Mouse (Mus musculus) stomach, embryonic 15.5 days (tissue): Measurements from ENCODE around the gene Ppp1r37. TPM values are rescaled to one million over a fixed set of nuclear protein-coding genes. Genes with fewer than 3 reads are reported as not detected.

ENCODE experiments used
- ATAC-seq: fragments of 200-750 bp; cut with Nextera tagmentation; 2 replicates; pipeline ENCODE4 v1.8.0; 2017; ENCODE audit warnings: low read depth, moderate number of reproducible peaks, moderate TSS enrichment; ENCODE audit not compliant: insufficient read depth, low FRiP score
- H3K27ac ChIP-seq: fragments of 300-500 bp; sonication (generic); 2 replicates; pipeline ENCODE4 v1.5.1; 2015; ENCODE audit warnings: mild to moderate bottlenecking, inconsistent platforms
- H3K27me3 ChIP-seq: fragments of 300-500 bp; sonication (generic); replicated peaks from 2 replicates; pipeline ENCODE4 v1.6.1; 2015; ENCODE audit warnings: inconsistent platforms
- H3K36me3 ChIP-seq: fragments of 300-500 bp; sonication (generic); 2 replicates; pipeline ENCODE4 v1.6.1; 2015; ENCODE audit warnings: inconsistent platforms
- H3K4me1 ChIP-seq: fragments of 300-500 bp; sonication (generic); 2 replicates; pipeline ENCODE4 v1.6.1; 2015; ENCODE audit warnings: inconsistent platforms
- H3K4me2 ChIP-seq: fragments of 300-500 bp; sonication (generic); 2 replicates; pipeline ENCODE4 v1.6.1; 2015; ENCODE audit warnings: mild to moderate bottlenecking, inconsistent platforms
- H3K4me3 ChIP-seq: fragments of 300-500 bp; sonication (generic); replicated peaks from 2 replicates; pipeline ENCODE4 v1.5.1; 2015; ENCODE audit warnings: inconsistent platforms
- H3K9ac ChIP-seq: fragments of 300-500 bp; sonication (generic); 2 replicates; pipeline ENCODE4 v1.6.1; 2015; ENCODE audit warnings: inconsistent platforms
- H3K9me3 ChIP-seq: fragments of 300-500 bp; sonication (generic); 2 replicates; pipeline ENCODE4 v1.6.1; 2016; ENCODE audit warnings: inconsistent platforms
- WGBS: fragments of 180-500 bp; shearing (Covaris S2); methylation state at CpG from one replicate; pipeline ENCODE4 v1.1.7; 2015; 5-methylcytosine and 5-hydroxymethylcytosine counted together
- polyA plus RNA-seq: library from polyadenylated mRNA; unstranded; fragments of >200 nt; fragmentation: Nextera tagmentation; extraction: Ambion mirVana; gene quantifications from 2 replicates; pipeline ENCODE4 v1.2.1, GENCODE M21; 2015

Ppp1r37 gene
- polyA plus RNA-seq, 1 experiment from 2014 or later, result 25.3 TPM

GRCm38 (mm10) chr7:19507612-19507981 lies 55.3 kb downstream of the Ppp1r37 start:
- H3K9ac ChIP-seq, result peak overlapping the region; percentile 51; the same call in 1 of the 2 replicates
- H3K27ac ChIP-seq, result peak overlapping the region; percentile 77; the same call in 1 of the 2 replicates
- H3K4me2 ChIP-seq, result peak overlapping the region; percentile 98

DNA sequence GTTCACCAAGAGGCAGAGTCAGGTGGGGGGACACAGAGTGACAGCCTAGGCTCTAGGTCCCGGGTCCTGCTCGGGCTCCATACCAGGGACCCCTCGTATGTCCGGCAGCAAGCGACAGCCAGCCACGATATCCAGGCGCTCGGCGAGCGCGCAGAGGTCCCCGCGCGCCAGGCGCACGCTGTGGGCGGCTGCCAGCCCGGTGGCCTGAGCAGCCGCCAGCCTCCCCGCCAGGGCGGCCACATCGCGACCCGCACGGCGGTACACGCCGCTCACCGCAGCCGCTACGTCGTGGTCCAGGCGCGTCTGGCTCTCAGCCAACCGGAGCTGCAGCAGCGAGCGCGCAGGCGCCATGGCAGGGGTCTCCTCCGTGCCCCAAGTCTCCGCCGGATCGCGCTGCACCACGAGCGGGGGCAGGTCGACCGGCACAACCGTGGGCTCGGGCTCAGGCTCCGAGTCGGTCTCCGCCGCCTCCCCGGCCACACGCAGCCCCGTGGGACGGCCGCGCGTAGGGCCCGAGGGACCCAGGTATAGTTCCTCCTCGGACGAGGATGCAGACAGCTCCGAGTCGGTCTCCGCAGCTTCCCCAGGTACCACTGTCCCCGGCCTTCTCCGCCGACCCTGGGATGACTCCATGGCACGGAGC lies 55.8 kb downstream of the Ppp1r37 start:
- 1% methylated on average over 71 of the region's 71 CpGs for WGBS
- Histone ChIP-seq H3K4me1 (peaks cover 21% of the 10 kb centered on the region), H3K27me3 (no peaks in the 10 kb centered on the region), H3K9ac (peak overlapping the region; percentile 51), H3K36me3 (no peaks in the 10 kb centered on the region), H3K4me2 (peak overlapping the region; percentile 98), H3K4me3 (peak overlapping the region; percentile 91), H3K9me3 (no peaks in the 10 kb centered on the region), H3K27ac (no peak overlapping the region)
- ATAC-seq, result no peak

More at GRCm38 (mm10) chr7:19507612-19507981, 55.3 kb downstream of the Ppp1r37 start:
- H3K36me3 ChIP-seq, result no peaks in the 10 kb centered on the region
- H3K9me3 ChIP-seq, result no peaks in the 10 kb centered on the region
- peak overlapping the region; percentile 91 for H3K4me3 ChIP-seq
- ATAC-seq, result no peak
- H3K4me1 ChIP-seq, result peaks cover 21% of the 10 kb centered on the region
- H3K27me3 ChIP-seq, result no peaks in the 10 kb centered on the region
- 4% methylated on average over 18 of the region's 18 CpGs for WGBS

- H3K4me1 ChIP-seq, result peaks cover 21% of the 10 kb centered on the region
- no peak overlapping the region for H3K4me3 ChIP-seq
- peak overlapping the region; percentile 98; the same call in 1 of the 2 replicates for H3K4me2 ChIP-seq
- WGBS, result 49% methylated on average over 6 of the region's 6 CpGs
- no peaks in the 10 kb centered on the region for H3K9me3 ChIP-seq
- no peak overlapping the region for H3K27ac ChIP-seq
- ATAC-seq, result no peak
- no peaks in the 10 kb centered on the region for H3K27me3 ChIP-seq
- no peaks in the 10 kb centered on the region for H3K36me3 ChIP-seq
- H3K9ac ChIP-seq, result no peak overlapping the region
Measured at GRCm38 (mm10) chr7:19506326-19506725, 56.5 kb downstream of the Ppp1r37 start.

DNA sequence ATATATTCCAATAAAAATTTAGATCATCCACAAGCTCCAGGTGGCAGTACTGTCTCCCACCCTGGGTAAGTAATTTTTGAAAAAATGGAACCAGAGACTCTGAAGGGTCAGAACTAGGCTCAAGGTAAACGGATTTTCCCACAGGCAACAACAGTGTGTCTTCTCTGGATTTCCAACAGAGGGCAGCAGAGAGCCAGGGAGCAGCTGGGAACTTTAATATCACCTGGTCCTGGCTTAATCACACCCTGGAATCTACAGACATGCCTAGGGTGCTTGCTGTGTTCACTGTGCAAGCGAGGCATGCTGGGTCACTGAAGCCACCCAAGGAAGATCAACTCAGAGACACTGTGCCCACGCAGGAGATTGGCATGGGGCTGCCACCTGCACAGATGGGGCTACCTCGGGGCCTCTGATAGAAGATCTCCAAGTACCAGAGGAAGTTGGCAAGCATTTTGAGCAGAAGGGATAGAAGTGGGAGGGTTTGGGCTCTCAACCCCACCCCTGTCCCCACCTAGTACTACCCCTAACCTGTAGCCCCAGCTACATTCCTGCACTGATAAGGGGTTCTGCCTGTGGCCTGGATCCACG lies 59.3 kb downstream of the Ppp1r37 start:
- Histone ChIP-seq H3K36me3 (no peaks in the 10 kb centered on the region), H3K27me3 (no peaks in the 10 kb centered on the region), H3K9me3 (no peaks in the 10 kb centered on the region), H3K27ac (no peak overlapping the region), H3K4me2 (no peak overlapping the region), H3K9ac (no peak overlapping the region), H3K4me1 (peaks cover 13% of the 10 kb centered on the region; the same call in 1 of the 2 replicates), H3K4me3 (no peak overlapping the region)
- WGBS, result 30% methylated on average over 5 of the region's 5 CpGs
- ATAC-seq, result no peak

DNA sequence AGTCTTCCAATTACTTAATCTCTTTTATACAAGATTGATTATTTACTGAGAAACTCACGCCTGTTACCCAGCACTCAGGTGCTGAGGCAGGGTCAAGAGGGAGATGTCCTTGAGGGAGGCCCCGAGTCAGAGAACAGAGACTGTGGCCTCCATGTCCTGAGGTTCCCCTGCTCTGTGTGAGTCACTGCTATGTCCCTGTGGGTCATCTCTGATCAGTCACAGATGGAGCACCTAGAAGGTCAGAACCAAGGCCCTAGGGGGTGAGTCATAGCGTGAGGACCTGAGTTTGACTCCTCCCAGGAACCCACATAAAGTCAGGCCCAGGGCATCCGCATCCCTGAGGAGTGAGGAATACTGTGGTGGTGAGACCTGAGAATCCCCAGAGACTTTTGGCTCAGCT lies 61.2 kb downstream of the Ppp1r37 start:
- Histone ChIP-seq H3K36me3 (no peaks in the 10 kb centered on the region), H3K27ac (no peak overlapping the region), H3K4me1 (peaks cover 2% of the 10 kb centered on the region; the same call in 1 of the 2 replicates), H3K9me3 (no peaks in the 10 kb centered on the region), H3K4me3 (no peak overlapping the region), H3K9ac (no peak overlapping the region), H3K27me3 (no peaks in the 10 kb centered on the region), H3K4me2 (no peak overlapping the region)
- ATAC-seq, result no peak
- 74% methylated on average over 4 of the region's 4 CpGs for WGBS

DNA sequence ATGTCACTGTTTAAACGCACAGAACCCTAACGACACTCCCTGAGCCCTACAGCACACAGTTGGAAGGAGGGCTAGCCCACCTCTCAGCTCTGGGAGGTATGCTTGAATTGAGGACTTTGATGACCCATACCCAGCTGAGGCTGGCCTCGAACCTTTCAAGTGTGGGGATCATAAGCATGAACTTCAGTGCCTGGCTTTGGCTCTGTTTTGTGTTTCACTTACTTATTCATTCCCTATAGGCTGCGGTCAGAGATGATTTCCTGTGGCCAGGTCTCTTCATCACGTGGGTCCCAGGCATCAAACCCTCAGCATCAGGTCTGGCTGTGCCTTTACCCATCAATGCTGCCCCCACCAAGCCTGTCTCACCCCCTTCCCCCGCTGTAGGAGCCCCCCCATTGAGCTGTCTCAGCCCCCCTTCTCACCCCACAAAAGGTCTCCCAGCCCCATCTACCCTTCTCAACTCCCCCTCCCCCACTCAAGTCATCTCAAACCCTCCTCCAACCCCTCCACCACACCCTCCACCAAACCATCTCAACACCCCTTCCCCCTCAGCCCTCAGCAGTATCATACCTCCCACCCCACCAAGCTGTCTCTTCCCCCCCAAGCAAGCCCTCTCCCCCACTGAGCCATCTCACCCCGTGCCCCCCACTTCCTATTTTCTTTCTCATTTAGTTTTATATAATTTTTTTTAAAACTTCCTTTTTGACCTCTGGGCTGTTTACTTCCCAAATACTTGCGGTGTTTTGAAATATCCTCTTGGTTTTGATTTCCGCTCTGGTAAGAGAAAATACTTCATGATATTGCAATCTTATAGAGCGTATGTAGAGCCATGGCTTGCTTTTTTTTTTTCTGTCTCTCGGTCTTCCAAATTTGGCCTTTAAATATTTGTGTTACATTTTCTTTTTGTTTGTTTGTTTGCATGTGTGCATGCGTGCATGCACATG lies 62.2 kb downstream of the Ppp1r37 start:
- H3K9ac ChIP-seq, result no peak overlapping the region
- peaks cover under 1% of the 10 kb centered on the region; the same call in 1 of the 2 replicates for H3K4me1 ChIP-seq
- no peak overlapping the region for H3K27ac ChIP-seq
- no peaks in the 10 kb centered on the region for H3K36me3 ChIP-seq
- ATAC-seq, result no peak
- no peaks in the 10 kb centered on the region for H3K27me3 ChIP-seq
- H3K4me3 ChIP-seq, result no peak overlapping the region
- 64% methylated on average over 12 of the region's 12 CpGs for WGBS
- no peak overlapping the region for H3K4me2 ChIP-seq
- no peaks in the 10 kb centered on the region for H3K9me3 ChIP-seq

DNA sequence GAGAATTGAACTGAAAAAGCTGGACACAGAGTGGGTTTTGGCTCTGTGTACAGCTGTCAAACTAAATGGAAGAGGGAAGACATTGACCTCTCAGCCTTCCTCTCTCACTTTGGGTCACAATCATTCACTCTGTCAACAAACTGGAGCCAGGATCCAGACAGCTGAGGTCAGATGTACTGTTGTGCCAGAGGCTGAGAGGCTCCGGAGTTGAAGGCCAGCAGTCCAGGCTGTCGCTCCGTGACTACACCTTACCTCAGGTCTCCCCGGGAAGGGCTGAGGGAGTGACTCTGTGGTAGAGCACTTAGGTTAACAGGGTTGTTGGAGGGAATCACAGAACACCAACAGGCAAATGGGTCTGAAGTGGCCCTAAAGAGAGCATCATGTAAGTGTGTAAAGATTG lies 64.5 kb downstream of the Ppp1r37 start:
- Histone ChIP-seq H3K27ac (no peak overlapping the region), H3K36me3 (no peaks in the 10 kb centered on the region), H3K9me3 (no peaks in the 10 kb centered on the region), H3K4me2 (no peak overlapping the region), H3K9ac (no peak overlapping the region), H3K4me3 (no peak overlapping the region), H3K27me3 (no peaks in the 10 kb centered on the region), H3K4me1 (peaks cover 3% of the 10 kb centered on the region; the same call in 1 of the 2 replicates)
- WGBS, result 42% methylated on average over 4 of the region's 4 CpGs
- ATAC-seq, result no peak

GRCm38 (mm10) chr7:19496214-19496555 lies 66.7 kb downstream of the Ppp1r37 start:
- ATAC-seq, result no peak
- Histone ChIP-seq H3K9me3 (no peaks in the 10 kb centered on the region), H3K36me3 (no peaks in the 10 kb centered on the region), H3K9ac (no peak overlapping the region), H3K4me2 (no peak overlapping the region), H3K27ac (no peak overlapping the region), H3K4me3 (no peak overlapping the region), H3K27me3 (peaks cover 8% of the 10 kb centered on the region), H3K4me1 (peaks cover 8% of the 10 kb centered on the region)
- 53% methylated on average over 5 of the region's 5 CpGs for WGBS

- H3K4me1 ChIP-seq, result peaks cover 8% of the 10 kb centered on the region
Measured at GRCm38 (mm10) chr7:19495521-19496213, 67.2 kb downstream of the Ppp1r37 start.

GRCm38 (mm10) chr7:19494751-19495474 lies 68.0 kb downstream of the Ppp1r37 start:
- no peak for ATAC-seq
- WGBS, result 79% methylated on average over 25 of the region's 25 CpGs
- Histone ChIP-seq H3K4me3 (no peak overlapping the region), H3K27me3 (peaks cover 18% of the 10 kb centered on the region), H3K9me3 (no peaks in the 10 kb centered on the region), H3K9ac (no peak overlapping the region), H3K27ac (no peak overlapping the region), H3K4me2 (no peak overlapping the region), H3K36me3 (no peaks in the 10 kb centered on the region), H3K4me1 (peaks cover 8% of the 10 kb centered on the region)

More at GRCm38 (mm10) chr7:19495521-19496213, 67.2 kb downstream of the Ppp1r37 start:
- 46% methylated on average over 20 of the region's 20 CpGs for WGBS
- no peak overlapping the region for H3K27ac ChIP-seq
- H3K9ac ChIP-seq, result no peak overlapping the region
- H3K9me3 ChIP-seq, result no peaks in the 10 kb centered on the region
- peaks cover 13% of the 10 kb centered on the region for H3K27me3 ChIP-seq
- no peak overlapping the region for H3K4me2 ChIP-seq
- no peaks in the 10 kb centered on the region for H3K36me3 ChIP-seq
- no peak overlapping the region for H3K4me3 ChIP-seq
- no peak for ATAC-seq

- Histone ChIP-seq H3K4me2 (peak overlapping the region; percentile 50), H3K27me3 (peaks cover 43% of the 10 kb centered on the region), H3K36me3 (no peaks in the 10 kb centered on the region), H3K4me1 (peaks cover 14% of the 10 kb centered on the region), H3K9ac (no peak overlapping the region), H3K4me3 (peak overlapping the region; percentile 25), H3K9me3 (no peaks in the 10 kb centered on the region), H3K27ac (no peak overlapping the region)
- no peak; the same call in 1 of the 2 replicates for ATAC-seq
- WGBS, result 3% methylated on average over 26 of the region's 26 CpGs
Measured at GRCm38 (mm10) chr7:19491731-19492130, 71.1 kb downstream of the Ppp1r37 start.
